14 mouse cellular contexts compared by ENCODE assay signal in the genomic region with DNA sequence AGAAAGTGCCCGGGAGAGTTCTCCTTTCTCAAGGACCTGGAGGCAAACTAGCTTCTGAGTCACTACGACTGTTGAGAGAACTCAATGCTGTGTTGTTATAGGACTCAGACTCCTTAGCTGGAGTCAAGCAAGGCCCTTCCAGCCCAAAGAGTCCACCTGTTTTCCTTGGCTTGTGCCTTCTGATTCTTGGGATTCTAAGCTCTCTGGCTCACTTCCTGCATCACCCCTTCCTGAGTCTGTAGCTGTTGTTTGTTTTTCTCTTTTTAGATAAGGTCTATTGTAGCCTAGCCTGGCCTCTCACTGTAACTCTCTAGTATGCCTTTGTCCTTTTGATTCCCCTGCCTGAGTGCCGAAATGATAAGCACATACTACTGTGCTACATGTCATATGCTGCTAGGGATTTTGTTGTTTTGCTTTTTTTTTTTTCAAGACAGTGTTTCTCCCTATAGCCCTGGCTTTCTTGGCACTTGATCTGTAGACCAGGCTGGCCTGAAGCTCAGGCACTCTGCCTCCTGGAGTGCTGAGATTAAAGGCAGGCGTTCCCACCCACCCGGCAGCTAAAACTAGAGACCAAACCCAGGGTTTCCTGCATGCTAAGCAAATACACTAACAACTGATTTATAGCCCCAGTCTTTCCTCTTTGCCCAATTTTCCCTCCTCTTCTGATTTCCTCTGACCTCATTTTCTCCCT. TPM values are rescaled to one million over a fixed set of nuclear protein-coding genes. Genes with fewer than 3 reads are reported as not detected.
DNase-seq lines count a peak whose midpoint lies in the region; ATAC-seq and TF ChIP-seq lines count a peak whose summit lies in the region.
"Had no signal": no experiment of that assay in that cellular context is flagged by ENCODE, and none has a peak within 500 bp of the region (broad histone marks: within the 10 kb centered on the region; RNA-seq: fewer than 3 reads in every experiment).

No protein-coding gene starts in this region.

- no peak for TF ChIP-seq CTCF in lung, embryonic 14.5 days (IDR thresholded peaks at IDR 0.05; ENCODE audit: low read depth)
- no peak for TF ChIP-seq CTCF in lung, adult 2 months (IDR thresholded peaks at IDR 0.05; ENCODE audit: insufficient read depth, low read length)
- TF ChIP-seq CTCF in stomach, postnatal 0 days (IDR thresholded peaks at IDR 0.05; ENCODE audit: low read depth), result no peak

- no peaks in the 10 kb centered on the region for H3K36me3 ChIP-seq in heart, embryonic 10.5 days
- no peaks in the 10 kb centered on the region for H3K36me3 ChIP-seq in lung, embryonic 14.5 days (ENCODE audit: insufficient read depth)
- no peaks in the 10 kb centered on the region for H3K36me3 ChIP-seq in heart, embryonic 16.5 days (ENCODE audit: control insufficient read depth, insufficient read depth)
- H3K36me3 ChIP-seq in stomach, postnatal 0 days (ENCODE audit: control insufficient read depth, insufficient read depth, low read length), result no peaks in the 10 kb centered on the region
- H3K36me3 ChIP-seq: embryonic facial prominence, embryonic 10.5 days; neural tube, embryonic 12.5 days had no signal

- no peaks in the 10 kb centered on the region for H3K27me3 ChIP-seq in heart, embryonic 10.5 days (ENCODE audit: insufficient read depth, poor library complexity, severe bottlenecking)
- H3K27me3 ChIP-seq in lung, embryonic 14.5 days (ENCODE audit: insufficient read depth, low read length), result no peaks in the 10 kb centered on the region
- H3K27me3 ChIP-seq in heart, embryonic 16.5 days (ENCODE audit: control insufficient read depth, insufficient read depth, low read length), result no peaks in the 10 kb centered on the region
- H3K27me3 ChIP-seq in stomach, postnatal 0 days (ENCODE audit: control insufficient read depth, insufficient read depth, low read length), result no peaks in the 10 kb centered on the region
- H3K27me3 ChIP-seq: neural tube, embryonic 12.5 days had no signal

- no peak overlapping the region for H3K9ac ChIP-seq in lung, embryonic 14.5 days
- H3K9ac ChIP-seq in heart, embryonic 16.5 days (ENCODE audit: low read length), result no peak overlapping the region
- H3K9ac ChIP-seq in stomach, postnatal 0 days (ENCODE audit: low read length), result no peak overlapping the region
- H3K9ac ChIP-seq: neural tube, embryonic 12.5 days had no signal

- no peaks in the 10 kb centered on the region for H3K4me1 ChIP-seq in heart, embryonic 10.5 days
- H3K4me1 ChIP-seq in lung, embryonic 14.5 days (ENCODE audit: insufficient read depth), result no peaks in the 10 kb centered on the region
- peaks cover 4% of the 10 kb centered on the region; the same call in 1 of the 2 replicates for H3K4me1 ChIP-seq in lung, adult 2 months (ENCODE audit: control insufficient read depth, insufficient read depth, low read length)
- no peaks in the 10 kb centered on the region for H3K4me1 ChIP-seq in heart, embryonic 16.5 days (ENCODE audit: control insufficient read depth, insufficient read depth, low read length)
- H3K4me1 ChIP-seq in stomach, postnatal 0 days (replicated peaks; ENCODE audit: control insufficient read depth, insufficient read depth), result no peaks in the 10 kb centered on the region
- H3K4me1 ChIP-seq: embryonic facial prominence, embryonic 10.5 days; neural tube, embryonic 12.5 days had no signal

- no peak for TF ChIP-seq POLR2A in lung, adult 2 months (IDR thresholded peaks at IDR 0.05; ENCODE audit: borderline replicate concordance, extremely low read depth, low read depth, low read length)

- peak; percentile 28; the same call in 1 of the 2 replicates for ATAC-seq in lung, embryonic 14.5 days (ENCODE audit: insufficient read depth)
- ATAC-seq in heart, embryonic 16.5 days (replicated peaks; ENCODE audit: extremely low read depth, insufficient read depth, low FRiP score), result peak; percentile 69
- peak; percentile 86 for ATAC-seq in stomach, postnatal 0 days (ENCODE audit: low FRiP score, low TSS enrichment)
- no peak for ATAC-seq in megakaryocyte progenitor cell, adult 5-6 weeks (replicated peaks; ENCODE audit: poor library complexity)
- ATAC-seq: midbrain, embryonic 16.5 days had no signal

- 38% methylated on average over 5 of the region's 5 CpGs for WGBS in heart, embryonic 10.5 days
- WGBS in lung, embryonic 14.5 days, result 47% methylated on average over 5 of the region's 5 CpGs
- WGBS in lung, adult 2 months, result 27% methylated on average over 5 of the region's 5 CpGs
- 33% methylated on average over 5 of the region's 5 CpGs for WGBS in heart, embryonic 16.5 days
- 47% methylated on average over 5 of the region's 5 CpGs for WGBS in stomach, postnatal 0 days

- DNase-seq in heart, adult 9 months (ENCODE audit: low spot score in 2 of 2), result peak; percentile 50 to 53
- DNase-seq in heart, embryonic 10.5 days (ENCODE audit: low spot score), result no peak
- DNase-seq in lung, embryonic 14.5 days, result no peak
- no peak for DNase-seq in lung, adult 2 months
- no peak for DNase-seq in stomach, postnatal 0 days (ENCODE audit: low spot score)
- no peak for DNase-seq in ovary, postnatal 36 days (ENCODE audit: low spot score)
- DNase-seq: cerebellum, adult 9-10 months; liver; spleen, adult 18-20 months had no signal

- no peak for TF ChIP-seq EP300 in stomach, postnatal 0 days (optimal IDR thresholded peaks at IDR 0.05)

- H3K27ac ChIP-seq in heart, embryonic 10.5 days, result no peak overlapping the region
- H3K27ac ChIP-seq in lung, embryonic 14.5 days (ENCODE audit: low read depth), result no peak overlapping the region
- peak overlapping the region; percentile 29; the same call in 1 of the 2 replicates for H3K27ac ChIP-seq in heart, embryonic 16.5 days (ENCODE audit: low read length)
- no peak overlapping the region for H3K27ac ChIP-seq in stomach, postnatal 0 days (replicated peaks)
- H3K27ac ChIP-seq: embryonic facial prominence, embryonic 10.5 days; neural tube, embryonic 12.5 days had no signal

- no peak overlapping the region for H3K4me2 ChIP-seq in lung, embryonic 14.5 days
- H3K4me2 ChIP-seq in heart, embryonic 16.5 days (ENCODE audit: low read depth, low read length), result no peak overlapping the region
- H3K4me2 ChIP-seq in stomach, postnatal 0 days (replicated peaks; ENCODE audit: low read depth), result no peak overlapping the region
- H3K4me2 ChIP-seq: neural tube, embryonic 12.5 days had no signal

- no peak overlapping the region for H3K4me3 ChIP-seq in heart, embryonic 10.5 days
- H3K4me3 ChIP-seq in lung, embryonic 14.5 days (ENCODE audit: low read depth, low read length), result no peak overlapping the region
- no peak overlapping the region for H3K4me3 ChIP-seq in lung, adult 2 months (replicated peaks; ENCODE audit: extremely low read depth, low read depth, low read length)
- no peak overlapping the region for H3K4me3 ChIP-seq in heart, embryonic 16.5 days (ENCODE audit: low read length)
- no peak overlapping the region for H3K4me3 ChIP-seq in stomach, postnatal 0 days (ENCODE audit: low read depth, low read length)
- H3K4me3 ChIP-seq: embryonic facial prominence, embryonic 10.5 days; neural tube, embryonic 12.5 days had no signal

- H3K9me3 ChIP-seq in heart, embryonic 10.5 days, result no peaks in the 10 kb centered on the region
- 0 out of 2 replicates have a peak, but pooled peaks cover 3% of the 10 kb centered on the region for H3K9me3 ChIP-seq in lung, embryonic 14.5 days (ENCODE audit: low read depth, low read length)
- H3K9me3 ChIP-seq in heart, embryonic 16.5 days (replicated peaks; ENCODE audit: control insufficient read depth, low read length), result no peaks in the 10 kb centered on the region
- no peaks in the 10 kb centered on the region for H3K9me3 ChIP-seq in stomach, postnatal 0 days (ENCODE audit: control insufficient read depth, low read length)

RNA-seq across cellular contexts. Expression of gene Ctsh, which starts 5.9 kb away (rescaled TPM):
- 19.3 and 26.4 TPM in 2 replicates for polyA plus RNA-seq in heart, embryonic 10.5 days (2016; fragmentation: Nextera tagmentation; extraction: Ambion mirVana)
- polyA plus RNA-seq in lung, embryonic 14.5 days (2014; fragmentation: Nextera tagmentation; extraction: Ambion mirVana), result 132 and 177 TPM in 2 replicates
- 95.5 and 151 TPM in 2 replicates for polyA plus RNA-seq in lung, adult 2 months (2012; rRNA removed)
- polyA plus RNA-seq in heart, embryonic 16.5 days (2015; fragmentation: Nextera tagmentation; extraction: Ambion mirVana), result 60.9 and 128 TPM in 2 replicates
- 145 and 152 TPM in 2 replicates for polyA plus RNA-seq in stomach, postnatal 0 days (2015; fragmentation: Nextera tagmentation; extraction: Ambion mirVana)
- total RNA-seq in megakaryocyte progenitor cell, adult 5-6 weeks (2015), result 78.9 and 96.1 TPM in 2 replicates
- total RNA-seq in megakaryocyte progenitor cell, adult 5-6 weeks (2017), result 44.7 and 52.8 TPM in 2 replicates

Comparison
In these comparisons a context has a peak if more than half of its experiments do, and no peak if none do; other contexts are left out.
1. DNase-seq: peak in heart, adult 9 months (2 of 2); none in heart, embryonic 10.5 days (single experiment), lung, embryonic 14.5 days (single experiment), lung, adult 2 months (single experiment), stomach, postnatal 0 days (single experiment) and ovary, postnatal 36 days (single experiment).